Mouse (Mus musculus) 3134 (cell line): Measurements from ENCODE around the gene Hist2h2be.
"Not testable (repeated sequence)": the region's sequence is repeated elsewhere in the genome, so short reads cannot be mapped to it uniquely, and the experiment has no call there.

Source experiments
- DNase-seq: peaks from one replicate; pipeline ENCODE4 v3.0.0-alpha.2; 2011; ENCODE audit warnings: low spot score; ENCODE audit not compliant: insufficient read length; ENCODE audit errors: extremely low read depth

Hist2h2be gene

DNA sequence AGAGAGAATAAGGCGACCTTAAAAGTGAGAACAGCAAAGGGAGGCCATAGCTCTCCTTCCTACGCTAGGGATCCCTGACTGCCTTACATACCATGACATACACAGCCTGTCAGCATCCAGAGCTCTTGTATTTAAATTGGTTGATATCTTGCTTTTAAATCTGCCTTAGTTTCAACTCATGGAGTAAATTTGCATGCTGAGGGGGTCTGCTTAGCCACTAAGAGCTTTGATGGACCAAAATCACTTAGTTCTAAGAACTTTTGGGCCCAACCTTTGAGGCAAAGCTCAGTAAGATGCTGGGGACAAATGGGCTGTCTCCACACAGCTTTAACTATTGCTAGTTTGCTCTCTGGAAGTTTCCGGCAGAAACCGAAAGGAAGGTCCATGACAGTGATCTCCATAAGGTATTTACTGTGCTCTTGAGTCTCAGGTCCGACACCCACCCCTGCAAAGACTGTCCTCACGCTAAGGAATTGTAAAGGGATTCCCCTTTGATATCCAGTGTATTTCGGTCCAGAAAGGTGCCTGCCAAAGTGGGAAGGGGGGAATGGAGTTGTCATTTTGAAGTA is 16.5 kb downstream of the Hist2h2be start:
- DNase-seq, result peak; percentile 67

- peak; percentile 83 for DNase-seq
These were observed 17.1 kb downstream of the Hist2h2be start for GRCm38 (mm10) chr3:96237904-96238511.

DNA sequence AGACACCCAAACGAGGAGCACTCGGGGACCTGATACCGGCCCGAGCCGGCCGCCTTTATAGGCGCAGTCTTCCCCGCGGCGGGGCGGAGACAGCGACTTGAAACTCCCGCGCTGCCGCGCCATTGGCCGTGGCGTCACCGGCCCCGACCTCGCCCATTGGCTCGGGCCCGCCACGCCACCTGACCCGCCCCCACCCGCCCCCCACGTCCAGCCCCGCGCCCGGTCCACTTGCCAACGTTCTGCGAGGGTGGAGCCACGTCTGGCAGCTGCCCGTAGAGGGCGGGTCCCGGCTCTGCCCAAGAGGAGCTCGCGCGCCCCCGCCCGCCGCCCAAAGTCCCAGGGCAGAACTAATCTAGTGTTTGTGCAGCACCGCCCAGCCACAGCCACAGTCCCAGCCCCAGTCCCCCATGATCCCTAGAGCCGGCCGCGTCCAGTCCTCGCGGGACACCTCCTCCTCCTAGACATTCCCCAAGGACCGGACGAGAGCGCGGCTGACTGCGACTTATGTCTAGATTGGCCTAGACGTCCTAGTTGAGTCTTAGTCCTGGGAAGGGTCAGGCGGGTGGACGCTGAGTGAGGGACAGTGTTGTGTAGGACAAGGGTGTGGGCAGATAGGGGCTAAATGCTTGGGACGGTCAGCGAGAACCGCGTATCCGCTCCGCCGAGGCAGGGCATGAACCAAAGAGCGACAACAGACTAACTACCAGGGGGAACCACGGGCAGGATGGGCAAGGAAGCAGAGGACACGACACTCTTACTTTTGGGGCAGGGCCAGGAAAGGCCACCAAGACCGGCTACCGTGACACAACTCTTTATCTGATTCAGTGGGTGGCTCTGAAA is 18.3 kb downstream of the Hist2h2be start, which contains the start of gene Hist2h3c2:
Hist2h3c2 (minus strand) TSS at position 174 of the 840 bp plus-strand sequence.
- DNase-seq, result not testable (repeated sequence)

GRCm38 (mm10) chr3:96239949-96240798 is 19.3 kb downstream of the Hist2h2be start, which contains the start of gene Hist2h2aa2:
Gene Hist2h2aa2, minus strand, starts transcription at chr3:96240276.
- DNase-seq, result peak; percentile 93

DNA sequence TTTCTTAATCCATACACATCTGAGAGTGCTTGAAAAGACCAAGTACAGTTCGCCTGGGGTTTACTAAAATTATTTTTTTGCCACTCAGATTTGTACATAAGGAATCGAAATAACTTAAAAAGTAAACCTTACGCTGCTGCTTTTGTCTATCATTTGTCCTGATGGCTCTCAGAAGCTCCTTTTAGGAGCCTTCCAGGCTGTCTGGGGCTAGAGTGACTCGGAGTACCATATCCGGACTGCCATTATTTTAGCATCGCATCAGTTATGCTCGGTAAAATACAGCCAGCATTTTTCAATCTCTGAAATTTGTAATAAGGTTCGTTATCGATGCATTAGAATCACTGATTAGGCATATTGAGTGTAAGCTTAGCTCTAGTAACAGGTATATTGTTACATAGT is 19.9 kb downstream of the Hist2h2be start:
- DNase-seq, result no peak

DNA sequence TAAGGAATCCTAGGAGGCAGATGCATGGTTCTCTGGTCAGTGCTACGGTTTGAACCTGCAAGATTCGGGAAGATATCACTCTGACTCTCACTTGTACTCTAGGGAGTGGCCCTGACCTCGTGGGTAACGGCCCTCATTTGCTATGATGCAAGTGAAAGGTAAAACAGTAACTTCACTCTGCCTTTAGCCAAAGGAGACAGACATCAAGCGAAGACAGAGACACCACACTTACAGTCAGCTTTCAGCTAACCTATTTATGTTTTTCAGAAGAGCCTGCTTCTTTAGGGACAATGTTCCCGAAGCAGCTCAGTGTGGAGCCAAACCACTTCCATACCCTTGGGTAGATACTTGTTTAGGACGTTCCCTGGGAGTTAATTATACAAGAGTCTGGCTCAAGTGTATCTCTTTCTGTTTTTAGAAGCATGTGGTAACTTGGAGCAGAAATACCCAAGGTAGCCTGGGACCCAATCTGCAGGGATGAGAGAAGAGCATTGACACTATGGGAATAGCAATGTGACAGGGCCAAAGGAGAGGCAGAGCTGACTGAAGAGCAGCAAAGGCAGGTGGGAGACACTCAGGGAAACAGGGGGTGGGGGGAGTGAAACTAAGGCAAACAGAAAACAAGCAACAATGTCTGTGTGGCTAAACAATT is 23.1 kb downstream of the Hist2h2be start:
- peak; percentile 31 for DNase-seq

- DNase-seq, result peak; percentile 98
These were observed 24.3 kb downstream of the Hist2h2be start, which contains the start of gene Hist2h2aa1 for GRCm38 (mm10) chr3:96245003-96245886. Gene Hist2h2aa1, plus strand, starts transcription at chr3:96245497.

GRCm38 (mm10) chr3:96246018-96246417 is 25.1 kb downstream of the Hist2h2be start:
- not testable (repeated sequence) for DNase-seq

DNA sequence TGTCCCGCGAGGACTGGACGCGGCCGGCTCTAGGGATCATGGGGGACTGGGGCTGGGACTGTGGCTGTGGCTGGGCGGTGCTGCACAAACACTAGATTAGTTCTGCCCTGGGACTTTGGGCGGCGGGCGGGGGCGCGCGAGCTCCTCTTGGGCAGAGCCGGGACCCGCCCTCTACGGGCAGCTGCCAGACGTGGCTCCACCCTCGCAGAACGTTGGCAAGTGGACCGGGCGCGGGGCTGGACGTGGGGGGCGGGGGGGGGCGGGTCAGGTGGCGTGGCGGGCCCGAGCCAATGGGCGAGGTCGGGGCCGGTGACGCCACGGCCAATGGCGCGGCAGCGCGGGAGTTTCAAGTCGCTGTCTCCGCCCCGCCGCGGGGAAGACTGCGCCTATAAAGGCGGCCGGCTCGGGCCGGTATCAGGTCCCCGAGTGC is 25.5 kb downstream of the Hist2h2be start, which contains the start of gene Hist2h3c1:
Hist2h3c1 (plus strand) TSS at position 259 of the 430 bp plus-strand sequence.
- not testable (repeated sequence) for DNase-seq

GRCm38 (mm10) chr3:96247356-96248140 is 26.6 kb downstream of the Hist2h2be start:
- DNase-seq, result peak; percentile 82

DNA sequence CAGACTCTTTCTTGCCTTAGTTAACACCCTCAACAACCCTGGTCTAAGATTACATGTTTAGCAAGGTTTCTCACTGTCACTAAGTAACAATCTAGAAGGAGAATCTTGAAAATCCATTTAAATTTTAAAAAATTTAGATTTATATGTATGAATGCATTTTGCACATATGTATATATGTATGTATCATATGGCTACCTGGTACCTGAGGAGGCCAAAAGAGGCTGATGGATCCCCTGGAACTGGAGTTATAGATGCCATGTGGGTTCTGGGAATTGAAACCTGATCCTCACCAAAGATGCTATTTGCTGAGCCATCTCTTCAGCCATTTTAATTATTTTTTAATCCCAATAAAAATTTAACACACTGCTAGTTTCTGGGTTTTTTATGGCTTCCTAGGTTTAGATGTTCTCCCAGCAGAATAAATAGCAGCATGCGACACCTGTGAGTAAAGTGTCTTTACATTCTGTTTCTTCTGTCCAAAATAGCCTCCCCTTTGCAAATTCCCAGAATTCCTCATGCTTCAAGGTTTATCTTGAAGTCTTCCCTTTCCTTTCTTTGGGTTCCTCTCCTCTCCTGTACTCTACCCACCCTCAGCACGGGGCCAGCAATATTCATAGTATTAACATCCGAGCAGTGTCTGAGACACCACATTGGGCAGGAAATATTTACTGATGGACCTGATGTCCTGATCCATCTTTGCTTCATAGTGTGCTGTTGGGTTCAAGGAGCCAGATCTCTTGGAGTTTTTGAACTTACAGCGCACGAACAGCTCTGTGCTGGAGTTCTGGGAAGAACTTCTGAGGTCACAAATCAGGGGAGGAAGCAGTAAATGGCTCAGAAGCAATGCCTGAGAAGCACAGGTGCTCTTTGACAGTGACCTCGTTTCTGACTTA is 27.5 kb downstream of the Hist2h2be start:
- peak; percentile 49 for DNase-seq

- peak; percentile 76 for DNase-seq
These were observed 28.1 kb downstream of the Hist2h2be start for GRCm38 (mm10) chr3:96249034-96249345.

DNA sequence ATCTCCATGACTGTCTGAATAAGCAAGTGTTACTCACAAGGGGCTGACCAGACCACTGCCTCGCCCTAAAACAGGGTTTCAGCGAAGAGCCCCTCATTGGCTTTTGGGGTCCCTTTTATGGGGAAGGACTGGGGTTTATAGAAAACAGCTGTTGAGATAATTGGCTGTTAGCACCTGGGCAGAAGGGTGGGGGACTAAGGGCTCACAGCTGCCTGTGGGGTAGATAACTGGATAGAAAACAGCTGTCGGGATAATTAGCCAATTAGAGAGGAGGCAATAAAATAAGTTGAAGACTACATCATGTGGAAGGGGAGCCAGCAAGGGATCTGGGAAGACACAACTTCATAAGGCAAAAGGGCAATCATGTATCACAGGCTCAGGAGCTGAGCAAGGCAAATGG is 30.0 kb downstream of the Hist2h2be start:
- DNase-seq, result no peak

- no peak for DNase-seq
These were observed 30.9 kb downstream of the Hist2h2be start for GRCm38 (mm10) chr3:96251787-96252186.

GRCm38 (mm10) chr3:96254683-96255355 is 33.9 kb downstream of the Hist2h2be start:
- DNase-seq, result no peak

- DNase-seq, result no peak
These were observed 35.1 kb downstream of the Hist2h2be start for GRCm38 (mm10) chr3:96255926-96256593.
